Mouse (Mus musculus): ENCODE measurements around the gene Lama5. TPM values are rescaled to one million over a fixed set of nuclear protein-coding genes. Genes with fewer than 3 reads are reported as not detected.
A peak's percentile ranks its signal among the peaks of the same experiment; 100 is the strongest.
"Not testable (repeated sequence)": the region's sequence is repeated elsewhere in the genome, so short reads cannot be mapped to it uniquely, and the experiment has no call there.

Lama5 gene
- polyA plus RNA-seq, 1 experiment from 2014 or later: 1.6 TPM

GRCm38 (mm10) chr2:180261901-180262300, 36.2 kb upstream of the Lama5 start:
- peaks cover 51% of the 10 kb centered on the region for H3K36me3 ChIP-seq (replicated peaks)
- no peak overlapping the region for H3K27ac ChIP-seq (replicated peaks)
- no peak overlapping the region for H3K9ac ChIP-seq
- no peak overlapping the region for H3K4me2 ChIP-seq
- H3K9me3 ChIP-seq (replicated peaks): no peaks in the 10 kb centered on the region
- ATAC-seq (ENCODE audit: insufficient read depth): no peak
- no peaks in the 10 kb centered on the region for H3K27me3 ChIP-seq
- WGBS (ENCODE audit: insufficient replicate concordance): 75% methylated on average over 7 of the region's 7 CpGs
- no peak overlapping the region for H3K4me3 ChIP-seq (replicated peaks)
- peaks cover 20% of the 10 kb centered on the region for H3K4me1 ChIP-seq (replicated peaks)

GRCm38 (mm10) chr2:180260610-180261480, 35.2 kb upstream of the Lama5 start:
- Histone ChIP-seq H3K27ac (replicated peaks) (no peak overlapping the region), H3K4me2 (no peak overlapping the region), H3K9me3 (replicated peaks) (no peaks in the 10 kb centered on the region), H3K4me3 (replicated peaks) (no peak overlapping the region), H3K27me3 (no peaks in the 10 kb centered on the region), H3K4me1 (replicated peaks) (peaks cover 30% of the 10 kb centered on the region), H3K9ac (no peak overlapping the region), H3K36me3 (replicated peaks) (peaks cover 41% of the 10 kb centered on the region)
- no peak for ATAC-seq (ENCODE audit: insufficient read depth)
- 55% methylated on average over 8 of the region's 8 CpGs for WGBS (ENCODE audit: insufficient replicate concordance)

GRCm38 (mm10) chr2:180259826-180260609, 34.4 kb upstream of the Lama5 start:
- H3K9me3 ChIP-seq (replicated peaks); ATAC-seq (ENCODE audit: insufficient read depth); H3K27me3 ChIP-seq; H3K4me2 ChIP-seq; H3K27ac ChIP-seq (replicated peaks); H3K9ac ChIP-seq; H3K4me3 ChIP-seq (replicated peaks): not testable (repeated sequence)
- H3K4me1 ChIP-seq (replicated peaks): peaks cover 34% of the 10 kb centered on the region
- 68% methylated on average over 17 of the region's 17 CpGs for WGBS (ENCODE audit: insufficient replicate concordance)
- peaks cover 40% of the 10 kb centered on the region for H3K36me3 ChIP-seq (replicated peaks)

DNA sequence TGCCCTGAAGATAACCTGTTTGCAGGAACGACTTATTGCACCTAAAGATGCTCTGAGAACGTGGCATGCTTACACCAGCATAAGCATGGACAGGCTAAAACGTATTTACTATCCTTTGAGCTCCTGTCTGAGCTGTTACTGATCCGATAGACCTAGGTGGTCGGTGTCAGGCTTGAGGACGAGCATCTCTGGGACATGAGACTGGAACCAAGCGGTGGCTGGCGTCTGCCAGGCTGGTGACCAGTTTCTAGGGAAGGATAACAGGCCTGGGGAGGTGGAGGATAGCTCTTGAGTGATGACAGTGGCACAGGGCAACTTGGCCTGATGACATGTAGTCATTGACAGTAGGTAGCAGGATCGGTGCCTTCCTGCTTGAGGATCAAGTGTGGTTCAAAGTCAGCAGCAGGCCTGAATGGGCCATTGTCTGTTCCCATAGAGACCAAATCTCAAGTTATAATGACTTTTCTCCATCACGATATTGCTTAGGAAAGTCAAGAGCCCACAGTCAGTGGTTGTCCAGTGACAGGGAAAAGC, 33.4 kb upstream of the Lama5 start:
- H3K9me3 ChIP-seq (replicated peaks); H3K4me2 ChIP-seq; H3K9ac ChIP-seq; H3K4me3 ChIP-seq (replicated peaks); H3K27me3 ChIP-seq; H3K27ac ChIP-seq (replicated peaks); ATAC-seq (ENCODE audit: insufficient read depth): not testable (repeated sequence)
- 67% methylated on average over 10 of the region's 10 CpGs for WGBS (ENCODE audit: insufficient replicate concordance)
- peaks cover 34% of the 10 kb centered on the region for H3K4me1 ChIP-seq (replicated peaks)
- peaks cover 35% of the 10 kb centered on the region for H3K36me3 ChIP-seq (replicated peaks)

- peak overlapping the region; percentile 77 for H3K27ac ChIP-seq (replicated peaks)
- 40% methylated on average over 11 of the region's 11 CpGs for WGBS (ENCODE audit: insufficient replicate concordance)
- H3K9ac ChIP-seq: peak overlapping the region; percentile 83
- H3K9me3 ChIP-seq (replicated peaks): no peaks in the 10 kb centered on the region
- no peak for ATAC-seq (ENCODE audit: insufficient read depth)
- peaks cover 31% of the 10 kb centered on the region for H3K36me3 ChIP-seq (replicated peaks)
- H3K4me2 ChIP-seq: peak overlapping the region; percentile 93
- H3K4me1 ChIP-seq (replicated peaks): peaks cover 34% of the 10 kb centered on the region
- H3K4me3 ChIP-seq (replicated peaks): peak overlapping the region; percentile 93
- no peaks in the 10 kb centered on the region for H3K27me3 ChIP-seq
Observed at GRCm38 (mm10) chr2:180257963-180258865, 32.6 kb upstream of the Lama5 start.

GRCm38 (mm10) chr2:180257001-180257521, 31.4 kb upstream of the Lama5 start, which contains the start of gene Rps21:
Rps21 (plus strand) TSS chr2:180257377.
- H3K4me2 ChIP-seq: peak within 1 kb of the TSS; percentile 93
- ATAC-seq (ENCODE audit: insufficient read depth): peak; percentile 96

DNA sequence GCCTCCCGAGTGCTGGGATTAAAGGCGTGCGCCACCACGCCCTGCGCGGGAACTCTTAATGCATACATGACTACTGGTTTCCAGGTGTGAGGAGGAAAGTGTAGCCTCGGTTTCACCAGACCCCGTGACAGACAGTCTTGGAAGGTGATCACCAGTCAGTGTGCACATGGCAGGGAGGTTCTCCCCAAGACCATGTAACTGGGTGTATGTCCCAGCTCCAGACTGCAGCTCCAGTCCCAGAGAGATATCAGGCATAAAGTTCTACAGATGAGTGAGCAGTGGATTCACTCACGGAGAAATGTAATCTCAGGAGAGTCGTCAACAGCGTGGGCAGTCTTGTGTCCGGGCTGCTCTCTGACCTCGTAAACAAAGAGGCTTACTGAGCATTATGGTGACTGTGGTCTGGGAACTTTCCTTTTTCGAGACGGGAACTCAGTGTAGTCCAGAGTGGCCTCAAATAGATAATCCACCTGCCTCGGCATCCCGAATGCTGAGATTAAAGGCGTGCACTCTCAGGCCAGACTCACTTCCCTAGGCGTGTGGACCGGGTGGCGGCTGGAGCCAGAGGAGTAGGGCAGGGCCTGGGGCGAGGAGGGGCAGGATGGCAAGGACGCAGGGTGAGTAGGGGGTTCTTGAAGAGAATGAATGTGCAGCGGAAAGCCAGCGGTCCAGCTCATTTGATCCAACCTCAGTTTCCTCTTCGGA, 30.8 kb upstream of the Lama5 start:
- H3K9me3 ChIP-seq (replicated peaks): no peaks in the 10 kb centered on the region
- peak overlapping the region; percentile 93 for H3K4me2 ChIP-seq
- H3K4me3 ChIP-seq (replicated peaks): peak overlapping the region; percentile 93
- H3K4me1 ChIP-seq (replicated peaks): peaks cover 36% of the 10 kb centered on the region
- no peaks in the 10 kb centered on the region for H3K27me3 ChIP-seq
- H3K36me3 ChIP-seq (replicated peaks): peaks cover 31% of the 10 kb centered on the region
- peak overlapping the region; percentile 87 for H3K27ac ChIP-seq (replicated peaks)
- peak; percentile 33 for ATAC-seq (ENCODE audit: insufficient read depth)
- WGBS (ENCODE audit: insufficient replicate concordance): 17% methylated on average over 26 of the region's 26 CpGs
- peak overlapping the region; percentile 83 for H3K9ac ChIP-seq

More at GRCm38 (mm10) chr2:180257001-180257521, 31.4 kb upstream of the Lama5 start, which contains the start of gene Rps21:
- peak within 1 kb of the TSS; percentile 83 for H3K9ac ChIP-seq
- H3K4me1 ChIP-seq (replicated peaks): peaks cover 34% of the 10 kb centered on the region
- H3K9me3 ChIP-seq (replicated peaks): no peaks in the 10 kb centered on the region
- WGBS (ENCODE audit: insufficient replicate concordance): under 1% methylated on average over 38 of the region's 38 CpGs
- peak within 1 kb of the TSS; percentile 87 for H3K27ac ChIP-seq (replicated peaks)
- peaks cover 31% of the 10 kb centered on the region for H3K36me3 ChIP-seq (replicated peaks)
- peak within 1 kb of the TSS; percentile 93 for H3K4me3 ChIP-seq (replicated peaks)
- no peaks in the 10 kb centered on the region for H3K27me3 ChIP-seq

DNA sequence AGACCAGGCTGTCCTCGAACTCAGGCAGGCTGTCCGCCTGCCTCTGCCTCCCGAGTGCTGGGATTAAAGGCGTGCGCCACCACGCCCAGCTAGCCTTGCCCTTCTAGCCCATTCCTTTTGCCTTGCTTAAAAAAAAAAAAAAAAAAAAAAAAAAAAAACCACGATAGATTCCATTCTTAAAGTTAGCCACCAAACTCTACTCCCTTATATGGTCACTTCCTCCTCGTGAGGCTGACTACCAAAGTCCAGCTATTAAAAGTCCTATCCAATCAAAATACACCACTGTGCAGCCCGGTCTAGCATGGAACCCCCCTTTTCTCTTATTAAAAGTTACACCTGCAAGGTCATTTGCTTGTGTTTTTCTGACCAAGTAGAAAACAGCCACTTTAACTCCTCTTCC, 30.0 kb upstream of the Lama5 start:
- Histone ChIP-seq H3K4me1 (replicated peaks) (peaks cover 42% of the 10 kb centered on the region), H3K9ac (no peak overlapping the region), H3K27me3 (no peaks in the 10 kb centered on the region), H3K36me3 (replicated peaks) (peaks cover 25% of the 10 kb centered on the region), H3K4me3 (replicated peaks) (peak overlapping the region; percentile 93; the same call in 1 of the 2 replicates), H3K27ac (replicated peaks) (0 out of 2 replicates have a peak overlapping the region, but pooled peaks have one; percentile 87), H3K9me3 (replicated peaks) (no peaks in the 10 kb centered on the region), H3K4me2 (peak overlapping the region; percentile 93)
- no peak for ATAC-seq (ENCODE audit: insufficient read depth)
- 56% methylated on average over 9 of the region's 9 CpGs for WGBS (ENCODE audit: insufficient replicate concordance)

DNA sequence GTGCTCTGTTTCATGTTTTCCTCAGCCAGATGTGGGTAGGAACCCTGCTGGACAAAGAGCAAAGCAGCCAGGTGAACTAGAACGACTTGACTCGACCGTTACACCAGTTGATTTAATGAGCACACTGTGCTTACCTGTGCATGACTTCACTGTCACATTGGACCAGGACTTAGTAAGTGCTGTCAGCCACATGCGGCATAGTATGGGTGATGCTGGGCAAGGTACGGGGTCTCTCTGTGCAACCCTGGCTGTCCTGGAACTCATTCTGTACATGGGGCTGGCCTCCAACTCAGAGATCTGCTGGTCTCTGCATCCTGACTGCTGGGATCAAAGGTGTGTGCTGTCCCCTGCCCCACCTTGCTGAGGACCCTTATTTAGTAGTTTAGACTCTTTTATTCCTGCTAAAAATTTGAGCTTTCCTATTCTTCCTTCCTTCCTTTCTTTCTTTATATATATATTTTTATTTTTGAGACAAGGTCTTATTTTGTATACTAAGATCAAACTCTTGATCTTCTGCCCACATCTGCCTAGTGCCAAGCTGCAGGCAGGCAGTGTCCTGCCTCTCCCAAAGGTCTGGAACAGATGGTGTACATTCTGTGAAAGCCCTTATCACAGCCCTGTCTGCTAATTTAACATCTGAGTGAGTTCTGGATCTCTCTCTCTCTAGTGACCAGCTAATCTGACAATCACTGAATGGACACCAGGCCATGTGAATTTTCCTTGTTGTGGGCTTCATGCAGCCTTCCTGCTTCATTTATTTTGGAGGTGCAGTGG, 29.0 kb upstream of the Lama5 start:
- Histone ChIP-seq H3K9me3 (replicated peaks) (no peaks in the 10 kb centered on the region), H3K27ac (replicated peaks) (no peak overlapping the region), H3K4me2 (no peak overlapping the region), H3K4me1 (replicated peaks) (peaks cover 43% of the 10 kb centered on the region), H3K27me3 (no peaks in the 10 kb centered on the region), H3K4me3 (replicated peaks) (no peak overlapping the region), H3K9ac (no peak overlapping the region), H3K36me3 (replicated peaks) (peaks cover 14% of the 10 kb centered on the region)
- ATAC-seq (ENCODE audit: insufficient read depth): no peak
- 84% methylated on average over 5 of the region's 5 CpGs for whole genome bisulfite sequencing (ENCODE audit: insufficient replicate concordance)

Measured in liver, embryonic 15.5 days (tissue).